Mouse (Mus musculus) hindbrain, embryonic 14.5 days (tissue): ENCODE data around the gene Ttc24. TPM values are rescaled to one million over a fixed set of nuclear protein-coding genes. Genes with fewer than 3 reads are reported as not detected.

Experiments used
- ATAC-seq: fragments of 200-750 bp; cut with Nextera tagmentation; 2 replicates; pipeline ENCODE4 v1.8.0; 2017; ENCODE audit warnings: moderate number of reproducible peaks, mild to moderate bottlenecking, moderate TSS enrichment, moderate library complexity; ENCODE audit not compliant: low FRiP score
- DNase-seq: peaks from one replicate; pipeline ENCODE4 v3.0.0-alpha.2; 2015; ENCODE audit warnings: low spot score
- H3K27ac ChIP-seq: fragments of 300-500 bp; sonication (generic); 2 replicates; pipeline ENCODE4 v1.5.1; 2014; ENCODE audit warnings: mild to moderate bottlenecking, moderate library complexity
- H3K27me3 ChIP-seq: fragments of 300-500 bp; sonication (generic); 2 replicates; pipeline ENCODE4 v1.6.1; 2014; ENCODE audit warnings: mild to moderate bottlenecking, low read length, mixed read lengths; ENCODE audit not compliant: control insufficient read depth, insufficient read depth
- H3K36me3 ChIP-seq: fragments of 300-500 bp; sonication (generic); replicated peaks from 2 replicates; pipeline ENCODE4 v1.6.1; 2014; ENCODE audit not compliant: control insufficient read depth, insufficient read depth
- H3K4me1 ChIP-seq: fragments of 300-500 bp; sonication (generic); replicated peaks from 2 replicates; pipeline ENCODE4 v1.6.1; 2014; ENCODE audit warnings: antibody characterized with exemption, low read length, mixed read lengths; ENCODE audit not compliant: control insufficient read depth, insufficient read depth
- H3K4me2 ChIP-seq: fragments of 300-500 bp; sonication (generic); replicated peaks from 2 replicates; pipeline ENCODE4 v1.6.1; 2014; ENCODE audit warnings: mild to moderate bottlenecking, moderate library complexity
- H3K4me3 ChIP-seq: fragments of 300-500 bp; sonication (generic); replicated peaks from 2 replicates; pipeline ENCODE4 v1.5.1; 2014; ENCODE audit warnings: mild to moderate bottlenecking, low read length
- H3K9ac ChIP-seq: fragments of 300-500 bp; sonication (generic); 2 replicates; pipeline ENCODE4 v1.6.1; 2014
- H3K9me3 ChIP-seq: fragments of 300-500 bp; sonication (generic); 2 replicates; pipeline ENCODE4 v1.6.1; 2016; ENCODE audit warnings: low read length; ENCODE audit not compliant: control insufficient read depth
- WGBS: fragments of 180-500 bp; shearing (Covaris S2); extraction: QIAGEN DNeasy Blood & Tissue Kit; methylation state at CpG from one replicate; pipeline ENCODE4 v1.1.7; 2014; 5-methylcytosine and 5-hydroxymethylcytosine counted together
- polyA plus RNA-seq: library from polyadenylated mRNA; unstranded; fragments of >200 nt; fragmentation: Nextera tagmentation; extraction: Ambion mirVana; gene quantifications from 2 replicates; pipeline ENCODE4 v1.2.1, GENCODE M21; 2014

Ttc24 gene
- polyA plus RNA-seq, 1 experiment from 2014 or later, result not detected

DNA sequence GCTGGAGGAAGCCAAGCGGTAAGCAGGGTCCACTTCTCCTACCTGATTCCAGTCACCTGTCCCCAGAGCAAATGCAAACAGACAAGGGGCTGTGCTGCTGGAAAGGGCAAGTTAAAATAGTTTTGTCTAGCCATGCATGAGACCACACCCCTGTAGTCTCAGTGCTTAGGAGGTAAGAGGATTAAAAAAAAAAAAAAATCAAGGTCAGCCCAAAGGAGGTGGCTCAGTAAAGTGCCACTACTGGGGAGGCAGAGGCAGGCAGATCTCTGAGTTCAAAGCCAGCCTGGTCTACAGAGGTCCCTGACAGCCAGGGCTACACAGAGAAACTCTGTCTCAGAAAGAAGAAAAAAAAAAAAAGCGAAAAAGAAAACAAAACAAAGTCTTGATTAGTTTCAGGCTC is 5.9 kb upstream of the Ttc24 start:
- Histone ChIP-seq H3K9ac (no peak overlapping the region), H3K36me3 (no peaks in the 10 kb centered on the region), H3K9me3 (no peaks in the 10 kb centered on the region), H3K27ac (no peak overlapping the region), H3K4me1 (0 out of 2 replicates have a peak, but pooled peaks cover 6% of the 10 kb centered on the region), H3K4me3 (no peak overlapping the region), H3K4me2 (no peak overlapping the region), H3K27me3 (no peaks in the 10 kb centered on the region)
- no peak for ATAC-seq
- WGBS, result 93% methylated on average over 2 of the region's 2 CpGs
- no peak for DNase-seq

DNA sequence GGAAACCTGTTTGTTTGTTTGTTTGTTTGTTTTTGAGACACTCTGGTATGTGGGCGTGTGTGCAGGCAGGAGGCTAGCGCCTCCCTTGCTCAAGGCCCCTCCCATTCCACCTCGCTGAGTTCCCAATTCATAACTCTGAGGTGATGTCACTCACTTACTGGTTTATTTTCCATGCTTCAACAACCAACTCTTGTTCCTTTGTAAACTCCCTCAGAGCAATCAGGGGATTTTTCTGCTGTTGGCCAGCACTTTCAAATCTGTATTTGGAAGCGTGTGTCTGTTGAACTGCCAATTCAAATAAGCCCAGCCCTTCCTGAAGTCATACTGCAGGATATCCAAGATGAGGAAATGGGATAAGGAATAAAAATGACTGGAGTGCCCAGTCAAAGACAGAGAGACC is 4.6 kb upstream of the Ttc24 start:
- ATAC-seq, result no peak

DNA sequence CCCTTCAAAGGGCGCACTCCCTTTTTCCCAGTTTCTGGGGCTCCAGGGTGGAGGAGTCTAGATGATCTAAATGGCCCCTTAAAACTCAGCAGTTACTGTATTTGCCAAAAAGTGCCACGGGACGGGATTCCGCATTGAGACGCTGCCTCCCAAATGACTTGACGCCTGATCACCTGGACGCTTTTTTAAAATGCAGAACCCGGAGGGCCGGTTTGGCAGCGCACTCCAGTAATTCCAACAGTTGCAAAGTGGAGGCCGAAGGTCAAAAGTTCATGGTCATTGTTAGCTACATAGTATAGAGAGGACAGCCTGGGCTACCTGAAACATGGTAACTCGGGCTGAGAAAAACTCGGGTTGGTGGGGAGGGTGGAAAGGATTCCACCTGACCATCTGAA is 4.1 kb upstream of the Ttc24 start:
- Histone ChIP-seq H3K36me3 (no peaks in the 10 kb centered on the region), H3K27me3 (no peaks in the 10 kb centered on the region), H3K4me3 (peak overlapping the region; percentile 36), H3K4me1 (0 out of 2 replicates have a peak, but pooled peaks cover 6% of the 10 kb centered on the region), H3K9ac (0 out of 2 replicates have a peak overlapping the region, but pooled peaks have one; percentile 44), H3K9me3 (no peaks in the 10 kb centered on the region), H3K4me2 (peak overlapping the region; percentile 67), H3K27ac (no peak overlapping the region)
- DNase-seq (no peak), ATAC-seq (no peak)
- 3% methylated on average over 13 of the region's 13 CpGs for WGBS

More for the DNA sequence above, 4.6 kb upstream of the Ttc24 start:
- no peak overlapping the region for H3K27ac ChIP-seq
- 0 out of 2 replicates have a peak overlapping the region, but pooled peaks have one; percentile 44 for H3K9ac ChIP-seq
- 0 out of 2 replicates have a peak, but pooled peaks cover 6% of the 10 kb centered on the region for H3K4me1 ChIP-seq
- no peak for DNase-seq
- 0 out of 2 replicates have a peak overlapping the region, but pooled peaks have one; percentile 36 for H3K4me3 ChIP-seq
- peak overlapping the region; percentile 67 for H3K4me2 ChIP-seq
- no peaks in the 10 kb centered on the region for H3K27me3 ChIP-seq
- no peaks in the 10 kb centered on the region for H3K36me3 ChIP-seq
- 14% methylated on average over 4 of the region's 4 CpGs for WGBS
- no peaks in the 10 kb centered on the region for H3K9me3 ChIP-seq

DNA sequence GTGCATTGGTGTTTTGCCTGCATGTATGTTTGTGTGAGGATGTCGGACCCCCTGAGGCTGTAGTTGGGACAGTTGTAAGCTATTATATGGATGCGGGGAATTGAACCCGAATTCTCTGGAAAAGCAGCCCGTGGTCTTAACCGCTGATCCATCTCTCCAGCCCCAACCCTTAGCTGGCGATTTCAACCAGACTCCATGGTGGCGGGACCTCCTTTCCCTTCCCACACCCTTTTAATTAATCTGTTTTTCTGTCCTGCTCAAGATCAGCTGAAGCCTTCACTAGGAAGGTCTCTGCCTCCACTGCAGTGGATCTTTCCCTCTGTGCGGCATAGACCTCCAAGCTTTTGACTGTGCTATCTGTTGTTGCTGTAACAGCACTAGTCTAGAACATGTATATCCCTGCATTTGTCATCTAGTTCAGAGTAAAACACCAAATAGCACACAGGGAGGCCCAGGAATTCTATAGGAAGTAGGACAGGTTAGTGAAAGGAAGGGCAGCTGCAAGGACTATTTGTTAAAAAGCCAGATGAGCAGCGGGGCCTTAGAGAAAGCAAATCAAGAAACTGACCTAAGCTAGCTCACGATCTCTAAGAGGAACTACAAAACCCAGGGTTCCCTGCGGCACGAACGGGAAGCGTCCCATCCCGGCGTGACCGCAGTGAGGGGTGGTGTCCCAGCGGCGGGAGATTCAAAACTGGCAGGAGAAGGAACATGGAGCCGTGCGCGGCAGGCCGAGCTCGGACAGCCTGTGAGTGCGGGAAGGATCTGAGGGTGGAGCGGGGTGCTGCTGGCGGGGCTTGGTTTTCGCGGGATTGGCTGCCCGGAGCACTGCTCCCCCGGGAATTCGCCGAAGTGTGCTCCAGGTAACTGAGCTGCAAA is 3.5 kb upstream of the Ttc24 start, which contains the start of gene Iqgap3:
Gene Iqgap3, plus strand, starts transcription at position 627 of the 879 bp plus-strand sequence.
- DNase-seq (peak; percentile 94), ATAC-seq (peak; percentile 86)
- Histone ChIP-seq H3K27me3 (no peaks in the 10 kb centered on the region), H3K36me3 (no peaks in the 10 kb centered on the region), H3K9me3 (no peaks in the 10 kb centered on the region), H3K27ac (0 out of 2 replicates have a peak within 1 kb of the TSS, but pooled peaks have one; percentile 33), H3K9ac (peak within 1 kb of the TSS; percentile 44), H3K4me1 (0 out of 2 replicates have a peak, but pooled peaks cover 6% of the 10 kb centered on the region), H3K4me3 (peak within 1 kb of the TSS; percentile 36), H3K4me2 (peak within 1 kb of the TSS; percentile 67)
- WGBS, result 19% methylated on average over 33 of the region's 33 CpGs

DNA sequence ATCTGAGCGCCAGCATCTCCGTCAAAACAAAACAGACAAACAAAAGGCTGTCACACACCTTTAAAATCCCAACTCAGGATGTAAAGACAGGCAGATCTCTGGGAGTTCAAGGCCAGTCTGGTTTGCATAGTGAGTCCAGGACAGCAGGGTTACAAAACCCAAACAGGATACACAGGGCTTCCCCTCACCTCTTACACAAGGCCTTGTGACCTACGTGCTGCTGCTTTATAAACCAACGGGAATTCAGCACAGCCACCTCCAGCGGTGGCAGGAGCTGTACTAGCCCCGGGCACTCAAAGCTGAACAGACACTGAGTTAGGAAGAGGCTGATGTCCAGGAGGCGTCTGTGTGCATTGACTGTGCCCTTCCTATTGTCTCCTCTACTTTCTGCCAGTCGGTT is 663 bp downstream of the Ttc24 start:
- Histone ChIP-seq H3K9ac (no peak overlapping the region), H3K4me1 (0 out of 2 replicates have a peak, but pooled peaks cover 6% of the 10 kb centered on the region), H3K36me3 (no peaks in the 10 kb centered on the region), H3K27ac (no peak overlapping the region), H3K27me3 (no peaks in the 10 kb centered on the region), H3K9me3 (no peaks in the 10 kb centered on the region), H3K4me2 (no peak overlapping the region), H3K4me3 (no peak overlapping the region)
- whole genome bisulfite sequencing, result 44% methylated on average over 8 of the region's 8 CpGs
- ATAC-seq (no peak), DNase-seq (no peak)

DNA sequence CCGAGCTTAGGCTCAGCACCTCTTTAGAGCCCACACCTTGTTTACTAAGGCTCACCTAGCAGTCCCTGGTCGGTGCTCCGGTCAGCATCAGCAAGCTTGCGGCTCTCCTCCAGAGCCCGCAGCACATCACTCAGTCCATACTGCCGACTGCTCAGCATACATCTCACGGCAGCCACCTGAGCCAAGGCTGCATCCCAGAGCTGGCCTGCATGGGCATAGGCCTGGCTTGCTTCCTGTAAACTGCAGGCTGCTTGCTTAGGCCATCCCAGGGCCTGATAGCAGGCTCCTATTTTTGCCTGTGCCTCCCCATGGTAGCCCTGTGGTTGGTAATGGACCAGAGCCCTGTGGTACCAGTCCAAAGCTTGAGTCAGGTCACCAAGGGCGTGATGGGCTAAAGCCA is 3.3 kb downstream of the Ttc24 start:
- Histone ChIP-seq H3K9ac (no peak overlapping the region), H3K27me3 (no peaks in the 10 kb centered on the region), H3K4me3 (no peak overlapping the region), H3K4me2 (no peak overlapping the region), H3K4me1 (no peaks in the 10 kb centered on the region), H3K27ac (no peak overlapping the region), H3K9me3 (no peaks in the 10 kb centered on the region), H3K36me3 (no peaks in the 10 kb centered on the region)
- 84% methylated on average over 8 of the region's 8 CpGs for WGBS
- ATAC-seq (no peak), DNase-seq (no peak)

DNA sequence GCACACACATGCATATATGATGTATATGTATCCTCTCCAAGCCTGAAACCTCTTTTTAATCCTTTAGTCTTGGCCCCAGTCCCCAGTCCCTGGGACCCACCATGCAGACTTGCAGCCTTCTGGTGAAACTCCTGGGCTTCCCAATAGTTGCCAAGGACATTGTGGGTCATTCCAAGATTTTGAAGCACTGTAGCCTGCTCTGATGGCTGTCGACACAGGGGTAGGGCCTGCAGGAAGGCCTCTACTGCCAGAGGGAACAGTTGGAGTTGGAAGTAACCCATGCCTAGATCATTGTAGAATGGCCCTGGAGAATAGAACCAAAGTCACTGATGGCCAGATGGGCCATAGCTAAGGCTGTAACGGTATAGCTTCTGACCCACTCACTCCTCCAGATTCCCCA is 3.8 kb downstream of the Ttc24 start:
- Histone ChIP-seq H3K36me3 (no peaks in the 10 kb centered on the region), H3K4me2 (no peak overlapping the region), H3K4me3 (no peak overlapping the region), H3K9me3 (no peaks in the 10 kb centered on the region), H3K9ac (no peak overlapping the region), H3K27ac (no peak overlapping the region), H3K27me3 (no peaks in the 10 kb centered on the region), H3K4me1 (no peaks in the 10 kb centered on the region)
- DNase-seq (no peak), ATAC-seq (no peak)
- 71% methylated on average over 2 of the region's 2 CpGs for WGBS

DNA sequence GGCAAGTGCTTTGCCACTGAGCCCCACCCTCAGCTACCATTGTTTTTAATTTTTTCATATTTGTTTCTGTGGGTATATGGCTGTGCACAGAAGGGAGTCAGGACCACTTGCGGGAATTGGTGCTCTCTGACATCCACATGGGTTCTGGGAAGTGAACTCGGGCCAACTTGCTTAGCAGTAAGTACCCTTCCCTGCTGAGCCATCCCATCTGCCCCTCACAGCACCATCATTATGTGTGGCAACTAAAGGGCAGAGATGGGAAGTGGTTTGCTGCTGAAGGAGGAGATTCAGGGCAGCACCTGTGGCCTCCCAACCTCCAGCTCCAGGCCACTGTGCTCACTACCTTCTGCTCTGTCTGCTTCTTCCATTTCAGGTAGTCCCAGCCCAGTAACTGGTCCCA is 4.5 kb downstream of the Ttc24 start:
- H3K4me3 ChIP-seq, result no peak overlapping the region
- ATAC-seq (no peak), DNase-seq (no peak)
- H3K36me3 ChIP-seq, result no peaks in the 10 kb centered on the region
- H3K4me2 ChIP-seq, result no peak overlapping the region
- no peaks in the 10 kb centered on the region for H3K9me3 ChIP-seq
- WGBS, result 54% methylated on average over 2 of the region's 2 CpGs
- H3K9ac ChIP-seq, result no peak overlapping the region; the same call in 1 of the 2 replicates
- H3K27ac ChIP-seq, result no peak overlapping the region
- H3K4me1 ChIP-seq, result no peaks in the 10 kb centered on the region
- H3K27me3 ChIP-seq, result no peaks in the 10 kb centered on the region

DNA sequence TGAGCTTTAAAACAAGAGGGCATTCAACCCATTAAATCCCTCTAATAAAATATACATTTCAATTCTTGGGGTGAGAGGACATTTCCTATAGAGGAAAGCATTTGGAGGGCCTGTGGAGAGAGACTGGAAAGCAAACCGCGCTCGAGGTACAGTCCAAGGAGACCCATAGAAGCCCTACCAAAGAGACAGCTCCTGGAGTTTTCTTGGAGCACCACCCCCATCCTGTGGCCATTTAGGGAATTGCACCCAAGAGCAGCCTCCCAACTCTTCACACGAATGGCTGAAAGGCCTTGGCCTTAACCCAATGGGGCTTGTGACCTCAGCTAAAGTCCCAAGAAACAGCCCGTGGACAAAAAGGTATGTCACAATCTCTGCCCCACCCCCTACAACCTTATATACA is 6.3 kb downstream of the Ttc24 start:
- no peaks in the 10 kb centered on the region for H3K4me1 ChIP-seq
- no peak overlapping the region for H3K4me3 ChIP-seq
- H3K27me3 ChIP-seq, result no peaks in the 10 kb centered on the region
- H3K36me3 ChIP-seq, result no peaks in the 10 kb centered on the region
- H3K27ac ChIP-seq, result no peak overlapping the region
- 2% methylated on average over 5 of the region's 5 CpGs for WGBS
- no peak overlapping the region for H3K4me2 ChIP-seq
- H3K9ac ChIP-seq, result no peak overlapping the region
- DNase-seq, result peak; percentile 94
- peak; percentile 60; the same call in 1 of the 2 replicates for ATAC-seq
- no peaks in the 10 kb centered on the region for H3K9me3 ChIP-seq
